Mouse (Mus musculus) midbrain, embryonic 13.5 days (tissue): ENCODE results near the gene Rsu1. TPM values are rescaled to one million over a fixed set of nuclear protein-coding genes. Genes with fewer than 3 reads are reported as not detected.

Source experiments
- polyA plus RNA-seq: library from polyadenylated mRNA; unstranded; fragments of >200 nt; fragmentation: Nextera tagmentation; extraction: Ambion mirVana; gene quantifications from 2 replicates; pipeline ENCODE4 v1.2.1, GENCODE M21; 2015

Gene Rsu1
- polyA plus RNA-seq, 1 experiment from 2014 or later: 50.8 TPM

Other genes starting within 250 kb of the Rsu1 start
- gene Cubn, start 220.4 kb upstream of the Rsu1 start, polyA plus RNA-seq: 0.43 and 0.48 TPM in 2 replicates